Mouse (Mus musculus) embryonic facial prominence, embryonic 13.5 days (tissue): ENCODE measurements around the gene Hint1. TPM values are rescaled to one million over a fixed set of nuclear protein-coding genes. Genes with fewer than 3 reads are reported as not detected.

ENCODE experiments used
- ATAC-seq: fragments of 200-750 bp; cut with Nextera tagmentation; 2 replicates; pipeline ENCODE4 v1.8.0; 2017; ENCODE audit warnings: low read depth; ENCODE audit not compliant: insufficient number of reproducible peaks, insufficient read depth, low FRiP score, low TSS enrichment
- H3K27ac ChIP-seq: fragments of 300-500 bp; sonication (generic); 2 replicates; pipeline ENCODE4 v1.5.1; 2015; ENCODE audit warnings: moderate library complexity, mild to moderate bottlenecking, inconsistent platforms
- H3K27me3 ChIP-seq: fragments of 300-500 bp; sonication (generic); 2 replicates; pipeline ENCODE4 v1.6.1; 2015; ENCODE audit warnings: mild to moderate bottlenecking, inconsistent platforms
- H3K36me3 ChIP-seq: fragments of 300-500 bp; sonication (generic); 2 replicates; pipeline ENCODE4 v1.6.1; 2015; ENCODE audit warnings: mild to moderate bottlenecking, inconsistent platforms
- H3K4me1 ChIP-seq: fragments of 300-500 bp; sonication (generic); 2 replicates; pipeline ENCODE4 v1.6.1; 2015; ENCODE audit warnings: inconsistent platforms
- H3K4me2 ChIP-seq: fragments of 300-500 bp; sonication (generic); 2 replicates; pipeline ENCODE4 v1.6.1; 2015; ENCODE audit warnings: moderate library complexity, mild to moderate bottlenecking, inconsistent platforms
- H3K4me3 ChIP-seq: fragments of 300-500 bp; sonication (generic); 2 replicates; pipeline ENCODE4 v1.5.1; 2015; ENCODE audit warnings: mild to moderate bottlenecking, inconsistent platforms
- H3K9ac ChIP-seq: fragments of 300-500 bp; sonication (generic); 2 replicates; pipeline ENCODE4 v1.6.1; 2015; ENCODE audit warnings: mild to moderate bottlenecking, inconsistent platforms
- H3K9me3 ChIP-seq: fragments of 300-500 bp; sonication (generic); 2 replicates; pipeline ENCODE4 v1.6.1; 2016; ENCODE audit warnings: inconsistent platforms
- WGBS: fragments of 180-500 bp; shearing (Covaris S2); methylation state at CpG from one replicate; pipeline ENCODE4 v1.1.7; 2015; ENCODE audit warnings: mixed read lengths; 5-methylcytosine and 5-hydroxymethylcytosine counted together
- polyA plus RNA-seq: library from polyadenylated mRNA; unstranded; fragments of >200 nt; fragmentation: Nextera tagmentation; extraction: Ambion mirVana; gene quantifications from 2 replicates; pipeline ENCODE4 v1.2.1, GENCODE M21; 2015

The Hint1 gene
- polyA plus RNA-seq, result 576 and 670 TPM in 2 replicates

- Histone ChIP-seq H3K27ac (peak within 1 kb of the TSS; percentile 87), H3K27me3 (no peaks in the 10 kb centered on the region), H3K9ac (peak within 1 kb of the TSS; percentile 98), H3K36me3 (peaks cover 30% of the 10 kb centered on the region), H3K9me3 (no peaks in the 10 kb centered on the region), H3K4me2 (peak within 1 kb of the TSS; percentile 69), H3K4me1 (peaks cover 18% of the 10 kb centered on the region), H3K4me3 (peak within 1 kb of the TSS; percentile 85)
- WGBS, result under 1% methylated on average over 96 of the region's 107 CpGs
- peak; percentile 78 for ATAC-seq
These were observed at the start of gene Hint1 for GRCm38 (mm10) chr11:54866119-54867048. Gene Hint1, plus strand, starts transcription at chr11:54866383.

GRCm38 (mm10) chr11:54817449-54817848 lies 48.7 kb upstream of the Hint1 start:
- H3K27me3 ChIP-seq, result no peaks in the 10 kb centered on the region
- no peak overlapping the region for H3K4me2 ChIP-seq
- H3K27ac ChIP-seq, result no peak overlapping the region
- no peak overlapping the region for H3K4me3 ChIP-seq
- H3K4me1 ChIP-seq, result no peaks in the 10 kb centered on the region
- no peaks in the 10 kb centered on the region for H3K36me3 ChIP-seq
- no peaks in the 10 kb centered on the region for H3K9me3 ChIP-seq
- 63% methylated on average over 4 of the region's 4 CpGs for WGBS
- H3K9ac ChIP-seq, result no peak overlapping the region
- no peak for ATAC-seq

- 65% methylated on average over 7 of the region's 7 CpGs for WGBS
- Histone ChIP-seq H3K36me3 (no peaks in the 10 kb centered on the region), H3K9ac (no peak overlapping the region), H3K27me3 (no peaks in the 10 kb centered on the region), H3K4me2 (no peak overlapping the region), H3K4me1 (no peaks in the 10 kb centered on the region), H3K27ac (no peak overlapping the region), H3K9me3 (no peaks in the 10 kb centered on the region), H3K4me3 (no peak overlapping the region)
- ATAC-seq, result no peak
These were observed 46.7 kb upstream of the Hint1 start for GRCm38 (mm10) chr11:54819489-54819888.

- no peak for ATAC-seq
- WGBS, result 80% methylated on average over 4 of the region's 4 CpGs
These were observed 42.7 kb upstream of the Hint1 start for GRCm38 (mm10) chr11:54823467-54823866.

GRCm38 (mm10) chr11:54825774-54826173 lies 40.4 kb upstream of the Hint1 start:
- Histone ChIP-seq H3K4me3 (no peak overlapping the region), H3K36me3 (no peaks in the 10 kb centered on the region), H3K4me2 (no peak overlapping the region), H3K4me1 (no peaks in the 10 kb centered on the region), H3K9ac (no peak overlapping the region), H3K27me3 (no peaks in the 10 kb centered on the region), H3K27ac (no peak overlapping the region), H3K9me3 (no peaks in the 10 kb centered on the region)
- WGBS, result 79% methylated on average over 4 of the region's 4 CpGs
- ATAC-seq, result no peak

More at GRCm38 (mm10) chr11:54823467-54823866, 42.7 kb upstream of the Hint1 start:
- Histone ChIP-seq H3K4me2 (no peak overlapping the region), H3K4me3 (no peak overlapping the region), H3K27ac (no peak overlapping the region), H3K36me3 (no peaks in the 10 kb centered on the region), H3K9ac (no peak overlapping the region), H3K9me3 (no peaks in the 10 kb centered on the region), H3K4me1 (no peaks in the 10 kb centered on the region), H3K27me3 (no peaks in the 10 kb centered on the region)

- Histone ChIP-seq H3K9ac (no peak overlapping the region), H3K9me3 (no peaks in the 10 kb centered on the region), H3K36me3 (no peaks in the 10 kb centered on the region), H3K4me3 (no peak overlapping the region), H3K4me1 (no peaks in the 10 kb centered on the region), H3K4me2 (no peak overlapping the region), H3K27ac (no peak overlapping the region), H3K27me3 (no peaks in the 10 kb centered on the region)
- no peak for ATAC-seq
- WGBS, result 94% methylated on average over 8 of the region's 8 CpGs
These were observed 39.4 kb upstream of the Hint1 start for GRCm38 (mm10) chr11:54826819-54827218.

- Histone ChIP-seq H3K27me3 (no peaks in the 10 kb centered on the region), H3K36me3 (no peaks in the 10 kb centered on the region), H3K4me3 (no peak overlapping the region), H3K4me2 (no peak overlapping the region), H3K4me1 (no peaks in the 10 kb centered on the region), H3K27ac (no peak overlapping the region), H3K9me3 (no peaks in the 10 kb centered on the region), H3K9ac (no peak overlapping the region)
- WGBS, result 86% methylated on average over 4 of the region's 4 CpGs
- no peak for ATAC-seq
These were observed 32.4 kb upstream of the Hint1 start for GRCm38 (mm10) chr11:54833833-54834232.

- Histone ChIP-seq H3K27ac (no peak overlapping the region), H3K9me3 (no peaks in the 10 kb centered on the region), H3K4me2 (no peak overlapping the region), H3K36me3 (0 out of 2 replicates have a peak, but pooled peaks cover 2% of the 10 kb centered on the region), H3K4me1 (no peaks in the 10 kb centered on the region), H3K9ac (no peak overlapping the region), H3K27me3 (no peaks in the 10 kb centered on the region), H3K4me3 (no peak overlapping the region)
- 60% methylated on average over 2 of the region's 2 CpGs for WGBS
- ATAC-seq, result no peak
These were observed 31.6 kb upstream of the Hint1 start for GRCm38 (mm10) chr11:54834596-54834995.

GRCm38 (mm10) chr11:54836106-54836505 lies 30.1 kb upstream of the Hint1 start:
- H3K9ac ChIP-seq, result no peak overlapping the region
- no peak overlapping the region for H3K27ac ChIP-seq
- H3K4me1 ChIP-seq, result no peaks in the 10 kb centered on the region
- H3K4me2 ChIP-seq, result no peak overlapping the region
- 81% methylated on average over 9 of the region's 9 CpGs for WGBS
- H3K4me3 ChIP-seq, result no peak overlapping the region
- H3K9me3 ChIP-seq, result no peaks in the 10 kb centered on the region
- H3K27me3 ChIP-seq, result no peaks in the 10 kb centered on the region
- 0 out of 2 replicates have a peak, but pooled peaks cover 5% of the 10 kb centered on the region for H3K36me3 ChIP-seq
- ATAC-seq, result no peak

- H3K27me3 ChIP-seq, result no peaks in the 10 kb centered on the region
- 86% methylated on average over 4 of the region's 4 CpGs for WGBS
These were observed 26.5 kb upstream of the Hint1 start for GRCm38 (mm10) chr11:54839696-54840095.

GRCm38 (mm10) chr11:54840891-54841290 lies 25.3 kb upstream of the Hint1 start:
- Histone ChIP-seq H3K4me3 (no peak overlapping the region), H3K9ac (no peak overlapping the region), H3K9me3 (no peaks in the 10 kb centered on the region), H3K36me3 (0 out of 2 replicates have a peak, but pooled peaks cover 5% of the 10 kb centered on the region), H3K27me3 (no peaks in the 10 kb centered on the region), H3K4me1 (0 out of 2 replicates have a peak, but pooled peaks cover 3% of the 10 kb centered on the region), H3K27ac (no peak overlapping the region), H3K4me2 (no peak overlapping the region)
- ATAC-seq, result no peak
- 90% methylated on average over 11 of the region's 11 CpGs for WGBS

More at GRCm38 (mm10) chr11:54839696-54840095, 26.5 kb upstream of the Hint1 start:
- Histone ChIP-seq H3K4me1 (no peaks in the 10 kb centered on the region), H3K9ac (no peak overlapping the region), H3K4me2 (no peak overlapping the region), H3K36me3 (0 out of 2 replicates have a peak, but pooled peaks cover 5% of the 10 kb centered on the region), H3K4me3 (no peak overlapping the region), H3K27ac (no peak overlapping the region), H3K9me3 (no peaks in the 10 kb centered on the region)
- ATAC-seq, result no peak

- Histone ChIP-seq H3K4me2 (no peak overlapping the region), H3K36me3 (0 out of 2 replicates have a peak, but pooled peaks cover 5% of the 10 kb centered on the region), H3K4me1 (0 out of 2 replicates have a peak, but pooled peaks cover 3% of the 10 kb centered on the region), H3K27ac (no peak overlapping the region), H3K27me3 (no peaks in the 10 kb centered on the region), H3K9me3 (no peaks in the 10 kb centered on the region), H3K9ac (no peak overlapping the region), H3K4me3 (no peak overlapping the region)
- ATAC-seq, result no peak
- 78% methylated on average over 9 of the region's 9 CpGs for WGBS
These were observed 21.8 kb upstream of the Hint1 start for GRCm38 (mm10) chr11:54844424-54844823.
